Mouse (Mus musculus): ENCODE data around the gene Bloc1s2. TPM values are rescaled to one million over a fixed set of nuclear protein-coding genes. Genes with fewer than 3 reads are reported as not detected.

Bloc1s2 gene
- total and polyA plus RNA-seq, 3 experiments = 92.4 to 115 (median 96.3) TPM

DNA sequence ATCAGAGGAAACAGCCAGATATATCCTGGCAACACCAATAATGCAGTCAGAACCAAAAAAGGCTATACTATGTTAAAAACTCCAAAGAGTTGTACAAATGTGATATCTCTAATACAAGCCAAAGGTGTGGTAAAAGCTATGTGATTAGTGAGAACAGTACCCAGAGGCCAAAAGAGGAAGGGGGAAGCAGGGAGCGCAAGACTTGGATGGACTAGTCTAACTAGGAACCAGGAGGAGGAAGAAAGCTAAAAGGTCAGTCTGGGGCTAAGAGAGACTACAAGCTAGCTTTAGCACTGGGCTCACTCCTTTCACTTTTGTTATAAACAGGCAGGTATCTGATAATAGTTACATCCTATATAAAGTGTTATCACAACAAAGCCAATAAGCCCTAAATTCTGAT is 41.9 kb downstream of the Bloc1s2 start:
- dilution Hi-C loops (cut with MboI; ENCODE audit: extremely low pct_ligation_motif_present, extremely low pct_unique_long_range_greater_than_20kb, low sequenced_read_pairs) (no loop called here), in situ Hi-C loops (cut with MboI; ENCODE audit: low pct_ligation_motif_present, low pct_unique_long_range_greater_than_20kb, low sequenced_read_pairs) (no loop called here)
- Histone ChIP-seq H3K4me2 (ENCODE audit: insufficient read depth, low read depth, poor library complexity, severe bottlenecking) (no peak overlapping the region), H3K79me2 (replicated peaks; ENCODE audit: control insufficient read depth, extremely low read depth, insufficient read depth, poor library complexity, severe bottlenecking) (peaks cover 36% of the 10 kb centered on the region), H3K9me3 (replicated peaks; ENCODE audit: low read length) (no peaks in the 10 kb centered on the region), H3K4me3 (replicated peaks in 1 of 3; ENCODE audit: low read depth in 2 of 3, low read length in 2 of 3, poor library complexity in 1 of 3) (no peak overlapping the region), H3K27ac (ENCODE audit: insufficient read depth, low read depth) (no peak overlapping the region), H3K9ac (ENCODE audit: insufficient read depth, low read depth) (no peak overlapping the region), H3K27me3 (replicated peaks) (no peaks in the 10 kb centered on the region), H3K36me3 (replicated peaks in 1 of 2; ENCODE audit: control insufficient read depth in 1 of 2, insufficient read depth in 1 of 2, low read length in 1 of 2) (peaks cover 12 to 39% of the 10 kb centered on the region in 2 experiments), H3K4me1 (ENCODE audit: control insufficient read depth in 1 of 2, insufficient read depth in 2 of 2) (peaks cover 6 to 35% of the 10 kb centered on the region in 2 experiments)
- no peak for TF ChIP-seq MAX (IDR thresholded peaks at IDR 0.05; ENCODE audit: low read length)
- no peak for TF ChIP-seq NRF1 (IDR thresholded peaks at IDR 0.05; ENCODE audit: low read depth, low read length)
- TF ChIP-seq MEF2A (IDR thresholded peaks at IDR 0.05; ENCODE audit: borderline replicate concordance, low read depth, low read length) = no peak
- TF ChIP-seq MAFK (IDR thresholded peaks at IDR 0.05; ENCODE audit: insufficient replicate concordance, low read length) = no peak
- no peak for DNase-seq (ENCODE audit: extremely low read depth)

DNA sequence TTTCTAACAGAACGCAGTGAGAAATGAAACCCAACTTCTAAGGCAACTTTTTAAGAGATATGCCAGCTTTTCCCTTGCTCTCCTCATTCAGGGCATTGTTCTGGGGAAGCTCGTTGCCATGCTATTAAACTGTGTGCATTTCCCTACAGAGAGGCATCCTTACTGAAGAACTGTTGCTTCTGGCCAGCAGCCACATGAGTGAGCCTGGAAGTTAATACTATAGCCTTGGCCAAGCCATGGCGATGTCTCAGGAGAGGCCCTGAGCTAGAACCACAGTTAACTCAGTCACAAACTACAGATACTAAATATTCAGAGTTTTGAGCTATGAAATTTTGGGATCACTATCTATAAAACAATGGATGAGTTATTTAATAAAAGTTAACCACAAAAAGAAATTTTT is 43.2 kb downstream of the Bloc1s2 start:
- dilution Hi-C loops (cut with MboI; ENCODE audit: extremely low pct_ligation_motif_present, extremely low pct_unique_long_range_greater_than_20kb, low sequenced_read_pairs) (no loop called here), in situ Hi-C loops (cut with MboI; ENCODE audit: low pct_ligation_motif_present, low pct_unique_long_range_greater_than_20kb, low sequenced_read_pairs) (no loop called here)
- no peak for DNase-seq (ENCODE audit: extremely low read depth)
- H3K4me3 ChIP-seq (replicated peaks in 1 of 3; ENCODE audit: low read depth in 2 of 3, low read length in 2 of 3, poor library complexity in 1 of 3) = no peak overlapping the region
- peaks cover 41% of the 10 kb centered on the region for H3K79me2 ChIP-seq (replicated peaks; ENCODE audit: control insufficient read depth, extremely low read depth, insufficient read depth, poor library complexity, severe bottlenecking)
- no peak overlapping the region for H3K27ac ChIP-seq (ENCODE audit: insufficient read depth, low read depth)
- H3K9ac ChIP-seq (ENCODE audit: insufficient read depth, low read depth) = no peak overlapping the region
- no peaks in the 10 kb centered on the region for H3K27me3 ChIP-seq (replicated peaks)
- TF ChIP-seq E2F4 (IDR thresholded peaks at IDR 0.05; ENCODE audit: insufficient replicate concordance, low read depth, low read length) = no peak
- no peak for TF ChIP-seq USF2 (conservative IDR thresholded peaks at IDR 0.05; ENCODE audit: low read depth, low read length)
- TF ChIP-seq GABPA (IDR thresholded peaks at IDR 0.05; ENCODE audit: insufficient replicate concordance, low read depth, low read length) = no peak
- no peak for TF ChIP-seq SIN3A (IDR thresholded peaks at IDR 0.05; ENCODE audit: low read length)
- no peak for TF ChIP-seq MXI1 (IDR thresholded peaks at IDR 0.05; ENCODE audit: low read depth, low read length)
- TF ChIP-seq TCF12 (IDR thresholded peaks at IDR 0.05; ENCODE audit: low read depth, low read length) = no peak
- TF ChIP-seq BHLHE40 (IDR thresholded peaks at IDR 0.05; ENCODE audit: low read depth, low read length) = no peak
- TF ChIP-seq KAT2A (IDR thresholded peaks at IDR 0.05; ENCODE audit: insufficient replicate concordance, low read length) = no peak
- no peak for TF ChIP-seq MYC (IDR thresholded peaks at IDR 0.05; ENCODE audit: low read depth, low read length)
- no peak for TF ChIP-seq RCOR1 (conservative IDR thresholded peaks at IDR 0.05; ENCODE audit: low read depth, low read length)
- peaks cover 18 to 45% of the 10 kb centered on the region in 2 experiments for H3K36me3 ChIP-seq (replicated peaks in 1 of 2; ENCODE audit: control insufficient read depth in 1 of 2, insufficient read depth in 1 of 2, low read length in 1 of 2)
- H3K4me1 ChIP-seq (ENCODE audit: control insufficient read depth in 1 of 2, insufficient read depth in 2 of 2) = peaks cover 5 to 24% of the 10 kb centered on the region in 2 experiments
- no peaks in the 10 kb centered on the region for H3K9me3 ChIP-seq (replicated peaks; ENCODE audit: low read length)
- H3K4me2 ChIP-seq (ENCODE audit: insufficient read depth, low read depth, poor library complexity, severe bottlenecking) = no peak overlapping the region

DNA sequence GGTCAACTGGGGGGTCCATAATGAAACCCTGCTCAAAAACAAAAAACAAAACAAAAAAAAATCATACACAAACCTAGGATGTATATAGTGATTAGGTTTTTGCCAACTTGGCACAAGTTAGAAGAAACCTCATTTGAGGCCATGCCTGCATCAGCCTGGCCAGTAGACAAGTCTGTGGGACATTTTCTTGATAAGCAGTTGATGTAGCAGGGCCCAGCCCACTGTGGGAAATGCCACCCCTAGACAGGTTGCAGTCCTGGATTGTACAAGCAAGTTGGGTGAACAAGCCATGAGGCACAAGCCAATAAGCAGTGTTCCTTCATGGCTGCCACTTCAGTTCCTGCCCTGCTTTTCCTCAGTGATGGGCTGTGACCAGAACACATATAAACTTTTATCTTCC is 45.4 kb downstream of the Bloc1s2 start:
- H3K4me1 ChIP-seq (ENCODE audit: control insufficient read depth in 1 of 2, insufficient read depth in 2 of 2) = peaks cover 3 to 18% of the 10 kb centered on the region in 2 experiments
- H3K4me3 ChIP-seq (replicated peaks in 1 of 3; ENCODE audit: low read depth in 2 of 3, low read length in 2 of 3, poor library complexity in 1 of 3) = no peak overlapping the region
- dilution Hi-C loops (cut with MboI; ENCODE audit: extremely low pct_ligation_motif_present, extremely low pct_unique_long_range_greater_than_20kb, low sequenced_read_pairs) (no loop called here), in situ Hi-C loops (cut with MboI; ENCODE audit: low pct_ligation_motif_present, low pct_unique_long_range_greater_than_20kb, low sequenced_read_pairs) (no loop called here)
- peaks cover 3% of the 10 kb centered on the region for H3K9me3 ChIP-seq (replicated peaks; ENCODE audit: low read length)
- H3K9ac ChIP-seq (ENCODE audit: insufficient read depth, low read depth) = no peak overlapping the region
- H3K27ac ChIP-seq (ENCODE audit: insufficient read depth, low read depth) = no peak overlapping the region
- H3K4me2 ChIP-seq (ENCODE audit: insufficient read depth, low read depth, poor library complexity, severe bottlenecking) = no peak overlapping the region
- no peaks in the 10 kb centered on the region for H3K27me3 ChIP-seq (replicated peaks)
- peaks cover 30 to 66% of the 10 kb centered on the region in 2 experiments for H3K36me3 ChIP-seq (replicated peaks in 1 of 2; ENCODE audit: control insufficient read depth in 1 of 2, insufficient read depth in 1 of 2, low read length in 1 of 2)
- peaks cover 28% of the 10 kb centered on the region for H3K79me2 ChIP-seq (replicated peaks; ENCODE audit: control insufficient read depth, extremely low read depth, insufficient read depth, poor library complexity, severe bottlenecking)
- no peak for DNase-seq (ENCODE audit: extremely low read depth)
- TF ChIP-seq JUN (IDR thresholded peaks at IDR 0.05; ENCODE audit: insufficient read depth, low read depth, low read length) = no peak
- TF ChIP-seq POLR2A (IDR thresholded peaks at IDR 0.05; ENCODE audit: low read depth, low read length) = no peak
- no peak for TF ChIP-seq BHLHE40 (IDR thresholded peaks at IDR 0.05; ENCODE audit: low read depth, low read length)
- no peak for TF ChIP-seq MAX (IDR thresholded peaks at IDR 0.05; ENCODE audit: low read length)
- no peak for TF ChIP-seq RAD21 (IDR thresholded peaks at IDR 0.05; ENCODE audit: low read depth, low read length)
- TF ChIP-seq MAFK (IDR thresholded peaks at IDR 0.05; ENCODE audit: insufficient replicate concordance, low read length) = no peak
- TF ChIP-seq USF1 (IDR thresholded peaks at IDR 0.05; ENCODE audit: low read depth, low read length) = no peak
- TF ChIP-seq GABPA (IDR thresholded peaks at IDR 0.05; ENCODE audit: insufficient replicate concordance, low read depth, low read length) = no peak
- no peak for TF ChIP-seq UBTF (IDR thresholded peaks at IDR 0.05; ENCODE audit: low read depth, low read length)
- no peak for TF ChIP-seq USF2 (conservative IDR thresholded peaks at IDR 0.05; ENCODE audit: low read depth, low read length)
- no peak for TF ChIP-seq ZNF384 (IDR thresholded peaks at IDR 0.05; ENCODE audit: low read depth, low read length)
- no peak for TF ChIP-seq MEF2A (IDR thresholded peaks at IDR 0.05; ENCODE audit: borderline replicate concordance, low read depth, low read length)
- TF ChIP-seq TBP (conservative IDR thresholded peaks at IDR 0.05; ENCODE audit: low read depth, low read length) = no peak
- TF ChIP-seq POLR2AphosphoS2 (IDR thresholded peaks at IDR 0.05; ENCODE audit: low read depth, low read length) = no peak
- no peak for TF ChIP-seq CHD1 (IDR thresholded peaks at IDR 0.05; ENCODE audit: low read depth, low read length)
- no peak for TF ChIP-seq MYC (IDR thresholded peaks at IDR 0.05; ENCODE audit: low read depth, low read length)
- no peak for TF ChIP-seq ZKSCAN1 (IDR thresholded peaks at IDR 0.05; ENCODE audit: borderline replicate concordance, low read depth, low read length)
- no peak for TF ChIP-seq ZC3H11A (IDR thresholded peaks at IDR 0.05; ENCODE audit: low read depth, low read length)
